Mouse (Mus musculus) lung, embryonic 15.5 days (tissue): ENCODE results near the gene Rbbp9. TPM values are rescaled to one million over a fixed set of nuclear protein-coding genes. Genes with fewer than 3 reads are reported as not detected.

Experiments used
- ATAC-seq: fragments of 200-750 bp; cut with Nextera tagmentation; 2 replicates; pipeline ENCODE4 v1.8.0; 2017; ENCODE audit warnings: moderate number of reproducible peaks, borderline replicate concordance; ENCODE audit not compliant: low FRiP score, low TSS enrichment; ENCODE audit errors: extremely low read depth
- H3K27ac ChIP-seq: fragments of 300-500 bp; sonication (generic); 2 replicates; pipeline ENCODE4 v1.5.1; 2015; ENCODE audit warnings: moderate library complexity, mild to moderate bottlenecking, inconsistent platforms
- H3K27me3 ChIP-seq: fragments of 300-500 bp; sonication (generic); 2 replicates; pipeline ENCODE4 v1.6.1; 2015; ENCODE audit warnings: inconsistent platforms
- H3K36me3 ChIP-seq: fragments of 300-500 bp; sonication (generic); 2 replicates; pipeline ENCODE4 v1.6.1; 2015; ENCODE audit warnings: inconsistent platforms
- H3K4me1 ChIP-seq: fragments of 300-500 bp; sonication (generic); 2 replicates; pipeline ENCODE4 v1.6.1; 2015; ENCODE audit warnings: inconsistent platforms
- H3K4me2 ChIP-seq: fragments of 300-500 bp; sonication (generic); 2 replicates; pipeline ENCODE4 v1.6.1; 2015; ENCODE audit warnings: inconsistent platforms, mild to moderate bottlenecking, moderate library complexity
- H3K4me3 ChIP-seq: fragments of 300-500 bp; sonication (generic); 2 replicates; pipeline ENCODE4 v1.5.1; 2015; ENCODE audit warnings: mild to moderate bottlenecking, inconsistent platforms
- H3K9ac ChIP-seq: fragments of 300-500 bp; sonication (generic); 2 replicates; pipeline ENCODE4 v1.6.1; 2015; ENCODE audit warnings: inconsistent platforms
- H3K9me3 ChIP-seq: fragments of 300-500 bp; sonication (generic); 2 replicates; pipeline ENCODE4 v1.6.1; 2016; ENCODE audit warnings: inconsistent platforms
- WGBS: fragments of 180-500 bp; shearing (Covaris S2); methylation state at CpG from one replicate; pipeline ENCODE4 v1.1.7; 2015; 5-methylcytosine and 5-hydroxymethylcytosine counted together
- polyA plus RNA-seq: library from polyadenylated mRNA; unstranded; fragments of >200 nt; fragmentation: Nextera tagmentation; extraction: Ambion mirVana; gene quantifications from 2 replicates; pipeline ENCODE4 v1.2.1, GENCODE M21; 2015

Rbbp9 gene
- polyA plus RNA-seq, 1 experiment from 2014 or later = 63.8 TPM

DNA sequence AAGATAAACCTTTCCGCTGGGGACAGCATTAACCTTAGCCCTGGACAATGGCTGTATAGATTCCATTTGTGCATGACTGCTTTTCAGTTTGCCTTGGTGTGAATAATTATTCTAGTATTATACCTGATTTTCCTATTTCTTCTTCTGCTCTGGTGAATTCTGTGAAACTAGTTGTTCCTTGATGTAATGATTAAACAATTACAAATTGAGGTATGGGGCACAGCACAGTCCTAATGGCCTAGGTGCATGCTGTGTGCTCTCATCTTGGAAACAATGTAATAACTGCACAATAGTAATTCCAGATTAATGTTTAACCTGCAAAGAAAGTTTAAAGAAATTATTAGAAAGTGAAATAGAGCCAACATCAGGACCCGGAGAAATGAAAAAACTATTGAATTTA, 5.6 kb downstream of the Rbbp9 start:
- no peaks in the 10 kb centered on the region for H3K9me3 ChIP-seq
- no peaks in the 10 kb centered on the region for H3K27me3 ChIP-seq
- H3K4me3 ChIP-seq = no peak overlapping the region
- WGBS = 86% methylated on average over 2 of the region's 2 CpGs
- H3K9ac ChIP-seq = no peak overlapping the region
- H3K27ac ChIP-seq = no peak overlapping the region
- no peak for ATAC-seq
- no peak overlapping the region for H3K4me2 ChIP-seq
- peaks cover 9% of the 10 kb centered on the region for H3K4me1 ChIP-seq
- H3K36me3 ChIP-seq = peaks cover 41% of the 10 kb centered on the region

GRCm38 (mm10) chr2:144544630-144545029, 6.0 kb downstream of the Rbbp9 start:
- Histone ChIP-seq H3K36me3 (peaks cover 46% of the 10 kb centered on the region), H3K9ac (no peak overlapping the region), H3K9me3 (no peaks in the 10 kb centered on the region), H3K4me3 (no peak overlapping the region), H3K4me2 (no peak overlapping the region), H3K4me1 (peaks cover 8% of the 10 kb centered on the region), H3K27ac (peak overlapping the region; percentile 29; the same call in 1 of the 2 replicates), H3K27me3 (no peaks in the 10 kb centered on the region)
- ATAC-seq = no peak
- 64% methylated on average over 6 of the region's 6 CpGs for WGBS

- no peak for ATAC-seq
- Histone ChIP-seq H3K9me3 (no peaks in the 10 kb centered on the region), H3K4me1 (no peaks in the 10 kb centered on the region), H3K9ac (no peak overlapping the region), H3K27me3 (no peaks in the 10 kb centered on the region), H3K27ac (no peak overlapping the region), H3K4me2 (no peak overlapping the region), H3K36me3 (peaks cover 55% of the 10 kb centered on the region), H3K4me3 (no peak overlapping the region)
- WGBS = 86% methylated on average over 6 of the region's 6 CpGs
These were observed 7.0 kb downstream of the Rbbp9 start for GRCm38 (mm10) chr2:144543670-144544069.

DNA sequence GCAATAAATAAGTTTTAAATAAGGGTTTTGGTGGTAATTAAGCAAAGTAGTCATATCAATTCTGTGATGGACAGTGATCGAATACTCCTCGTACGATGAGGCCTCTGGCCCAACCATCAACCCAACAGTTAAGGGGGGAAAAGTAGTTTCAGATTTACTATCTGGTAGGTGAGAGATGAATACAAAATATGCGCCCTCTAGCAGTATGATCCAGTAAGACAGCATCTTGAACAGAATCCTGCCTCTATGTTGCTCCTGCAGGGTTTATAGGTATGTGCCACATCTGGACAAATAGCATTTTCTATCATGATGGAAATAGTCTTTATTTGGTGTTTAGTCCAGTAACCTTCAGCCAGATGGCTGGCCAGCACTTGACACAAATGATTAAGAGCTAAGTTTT, 9.4 kb downstream of the Rbbp9 start:
- Histone ChIP-seq H3K27ac (no peak overlapping the region), H3K4me1 (no peaks in the 10 kb centered on the region)

GRCm38 (mm10) chr2:144537123-144537522, 13.5 kb downstream of the Rbbp9 start:
- 91% methylated on average over 7 of the region's 7 CpGs for WGBS
- Histone ChIP-seq H3K36me3 (peaks cover 86% of the 10 kb centered on the region), H3K9ac (no peak overlapping the region), H3K4me2 (no peak overlapping the region), H3K4me1 (no peaks in the 10 kb centered on the region), H3K27ac (no peak overlapping the region), H3K9me3 (no peaks in the 10 kb centered on the region), H3K27me3 (no peaks in the 10 kb centered on the region), H3K4me3 (no peak overlapping the region)
- no peak for ATAC-seq

More for the DNA sequence above, 9.4 kb downstream of the Rbbp9 start:
- ATAC-seq = no peak
- WGBS = 80% methylated on average over 4 of the region's 4 CpGs
- Histone ChIP-seq H3K27me3 (no peaks in the 10 kb centered on the region), H3K4me2 (no peak overlapping the region), H3K9me3 (no peaks in the 10 kb centered on the region), H3K4me3 (no peak overlapping the region), H3K36me3 (peaks cover 71% of the 10 kb centered on the region), H3K9ac (no peak overlapping the region)

DNA sequence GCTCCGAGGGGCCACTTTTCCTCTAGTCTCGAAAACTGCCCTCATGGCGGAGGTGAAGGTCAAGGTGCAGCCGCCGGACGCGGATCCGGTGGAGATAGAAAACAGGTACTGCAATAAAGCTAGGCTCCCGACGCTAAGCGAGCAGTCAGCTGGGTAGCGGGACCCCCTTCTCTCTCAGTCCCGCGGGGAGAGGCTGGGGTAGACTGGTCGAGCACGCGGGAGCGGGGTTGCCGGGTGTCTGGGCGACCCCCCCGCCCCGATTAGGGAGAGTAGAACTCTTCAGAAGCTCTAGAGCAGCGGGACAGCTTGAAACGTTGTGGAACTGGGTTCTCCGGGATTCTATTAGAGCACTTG, 22.9 kb downstream of the Rbbp9 start:
- H3K4me2 ChIP-seq = peak overlapping the region; percentile 89
- peak; percentile 60 for ATAC-seq
- peak overlapping the region; percentile 85 for H3K9ac ChIP-seq
- H3K4me1 ChIP-seq = peaks cover 16% of the 10 kb centered on the region
- peak overlapping the region; percentile 86 for H3K27ac ChIP-seq
- H3K36me3 ChIP-seq = peaks cover 14% of the 10 kb centered on the region
- peak overlapping the region; percentile 64 for H3K4me3 ChIP-seq
- H3K9me3 ChIP-seq = no peaks in the 10 kb centered on the region
- under 1% methylated on average over 25 of the region's 25 CpGs for WGBS
- peaks cover 9% of the 10 kb centered on the region; the same call in 1 of the 2 replicates for H3K27me3 ChIP-seq

DNA sequence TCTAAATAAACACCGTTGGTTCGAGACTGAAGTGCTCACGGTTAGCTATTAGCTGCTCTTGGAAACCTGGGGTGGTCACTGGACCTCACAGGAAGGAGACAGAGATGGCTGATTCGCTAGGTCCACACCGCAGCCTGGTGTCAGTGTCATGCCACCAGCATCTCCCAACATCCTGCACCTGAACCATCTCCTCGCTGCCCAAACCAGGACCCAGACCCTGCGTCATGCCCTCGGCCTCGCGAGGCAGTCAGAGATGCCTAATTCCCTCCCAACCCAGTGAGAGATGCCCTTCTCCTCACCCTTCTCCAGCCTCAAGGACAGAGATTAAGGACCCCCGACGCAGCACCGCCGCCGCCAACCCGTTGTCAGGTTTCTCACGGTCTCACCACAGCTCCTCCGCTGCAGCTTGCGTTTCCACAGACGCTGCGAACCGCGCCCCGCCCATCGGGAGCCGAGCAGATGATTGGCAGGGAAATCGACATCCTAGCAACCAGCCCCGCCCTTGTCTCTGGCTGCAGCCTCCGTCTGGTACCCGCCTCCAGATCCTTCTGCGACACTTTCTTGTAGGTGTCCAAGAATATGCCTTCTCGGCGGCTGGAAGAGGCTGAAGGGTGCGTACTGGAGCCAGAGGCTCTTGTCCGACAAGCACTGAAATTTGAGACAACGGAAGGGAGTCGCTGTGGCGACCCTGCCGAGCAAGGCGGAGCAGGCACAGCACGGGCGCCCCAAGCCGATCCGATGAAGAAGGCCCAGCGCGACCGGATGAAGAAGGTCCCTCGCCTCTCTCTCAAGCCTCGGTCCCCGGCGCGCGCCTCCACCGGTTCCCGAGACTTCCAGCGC, 23.5 kb downstream of the Rbbp9 start, which contains the start of the genes Dzank1 and Polr3f:
Dzank1 (minus strand) TSS at position 434 of the 840 bp plus-strand sequence.
Polr3f (plus strand) TSS at position 738 of the 840 bp plus-strand sequence.
- whole genome bisulfite sequencing = under 1% methylated on average over 56 of the region's 56 CpGs
- peak within 1 kb of the TSS; percentile 64 for H3K4me3 ChIP-seq
- H3K9ac ChIP-seq = peak within 1 kb of the TSS; percentile 85
- H3K4me1 ChIP-seq = peaks cover 16% of the 10 kb centered on the region
- ATAC-seq = peak; percentile 98
- no peaks in the 10 kb centered on the region for H3K9me3 ChIP-seq
- H3K4me2 ChIP-seq = peak within 1 kb of the TSS; percentile 89
- H3K36me3 ChIP-seq = peaks cover 10% of the 10 kb centered on the region; the same call in 1 of the 2 replicates
- peak within 1 kb of the TSS; percentile 86 for H3K27ac ChIP-seq
- H3K27me3 ChIP-seq = peaks cover 9% of the 10 kb centered on the region; the same call in 1 of the 2 replicates

DNA sequence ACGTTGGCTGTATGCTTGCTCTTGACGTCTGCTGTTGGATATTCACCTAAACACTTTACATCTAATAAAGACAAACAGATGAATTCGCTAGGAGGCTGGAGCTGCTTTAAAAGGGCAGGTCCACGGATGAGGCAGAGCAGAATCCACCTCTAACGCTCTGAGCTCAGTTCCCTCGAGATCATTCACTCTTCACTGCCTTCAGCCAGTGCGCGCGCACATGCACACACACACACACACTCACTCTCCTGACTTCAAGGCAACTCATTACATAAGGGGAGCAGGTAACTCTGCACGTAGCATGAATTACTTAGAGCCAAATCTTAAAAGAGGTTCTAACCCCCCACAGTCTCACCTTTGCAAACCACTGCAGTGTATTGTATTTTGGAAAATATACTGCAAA, 24.8 kb downstream of the Rbbp9 start:
- Histone ChIP-seq H3K4me2 (no peak overlapping the region), H3K27me3 (peaks cover 9% of the 10 kb centered on the region; the same call in 1 of the 2 replicates), H3K4me1 (peaks cover 16% of the 10 kb centered on the region), H3K36me3 (peaks cover 4% of the 10 kb centered on the region; the same call in 1 of the 2 replicates), H3K4me3 (no peak overlapping the region), H3K9me3 (no peaks in the 10 kb centered on the region), H3K27ac (no peak overlapping the region), H3K9ac (no peak overlapping the region)
- ATAC-seq = no peak
- 55% methylated on average over 10 of the region's 10 CpGs for WGBS

- ATAC-seq = no peak
- Histone ChIP-seq H3K9me3 (no peaks in the 10 kb centered on the region), H3K4me3 (no peak overlapping the region), H3K4me2 (no peak overlapping the region), H3K27ac (no peak overlapping the region), H3K27me3 (no peaks in the 10 kb centered on the region), H3K4me1 (no peaks in the 10 kb centered on the region), H3K9ac (no peak overlapping the region), H3K36me3 (no peaks in the 10 kb centered on the region)
- 69% methylated on average over 3 of the region's 3 CpGs for WGBS
These were observed 30.9 kb downstream of the Rbbp9 start for GRCm38 (mm10) chr2:144519772-144520171.

- Histone ChIP-seq H3K27me3 (no peaks in the 10 kb centered on the region), H3K27ac (no peak overlapping the region), H3K9me3 (no peaks in the 10 kb centered on the region), H3K36me3 (no peaks in the 10 kb centered on the region), H3K4me3 (no peak overlapping the region), H3K4me2 (no peak overlapping the region), H3K4me1 (no peaks in the 10 kb centered on the region), H3K9ac (no peak overlapping the region)
- WGBS = 79% methylated on average over 3 of the region's 3 CpGs
- no peak for ATAC-seq
These were observed 36.0 kb downstream of the Rbbp9 start for GRCm38 (mm10) chr2:144514619-144515018.

DNA sequence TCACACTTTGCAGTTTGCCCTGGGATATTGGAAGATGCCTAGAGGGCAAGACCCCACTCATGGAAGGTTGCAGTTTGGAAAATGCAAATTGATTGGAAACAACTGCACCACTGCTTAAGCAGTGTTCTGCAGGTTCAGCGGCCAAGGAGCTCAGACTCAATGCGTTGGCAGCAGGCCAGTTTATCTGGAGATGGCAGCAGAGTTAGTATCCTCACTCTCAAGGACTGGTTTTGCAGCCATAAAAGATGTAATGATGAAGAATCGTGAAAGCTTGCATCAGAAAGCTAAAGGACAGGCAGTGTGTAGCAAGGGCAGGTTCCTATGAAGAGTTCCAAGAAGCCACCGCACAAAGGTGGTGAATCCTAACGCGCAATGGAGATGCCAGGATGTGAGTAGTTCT, 48.5 kb downstream of the Rbbp9 start:
- no peaks in the 10 kb centered on the region for H3K9me3 ChIP-seq
- H3K27me3 ChIP-seq = no peaks in the 10 kb centered on the region
- no peaks in the 10 kb centered on the region for H3K4me1 ChIP-seq
- no peak overlapping the region for H3K9ac ChIP-seq
- no peak overlapping the region for H3K4me3 ChIP-seq
- ATAC-seq = no peak
- H3K27ac ChIP-seq = no peak overlapping the region
- no peaks in the 10 kb centered on the region for H3K36me3 ChIP-seq
- no peak overlapping the region for H3K4me2 ChIP-seq
- 80% methylated on average over 6 of the region's 6 CpGs for WGBS
